Mouse (Mus musculus) neural tube, embryonic 14.5 days (tissue): ENCODE data around the gene D8Ertd738e. TPM values are rescaled to one million over a fixed set of nuclear protein-coding genes. Genes with fewer than 3 reads are reported as not detected.
A peak's percentile ranks its signal among the peaks of the same experiment; 100 is the strongest.

Experiments used
- ATAC-seq: fragments of 200-750 bp; cut with Nextera tagmentation; 2 replicates; pipeline ENCODE4 v1.8.0; 2017; ENCODE audit warnings: low read depth, mild to moderate bottlenecking, moderate TSS enrichment, moderate library complexity
- H3K27ac ChIP-seq: fragments of 300-500 bp; sonication (generic); 2 replicates; pipeline ENCODE4 v1.5.1; 2014; ENCODE audit warnings: low read depth, mild to moderate bottlenecking, control low read depth, low read length, moderate library complexity, mixed read lengths
- H3K27me3 ChIP-seq: fragments of 300-500 bp; sonication (generic); 2 replicates; pipeline ENCODE4 v1.6.1; 2014; ENCODE audit warnings: low read length; ENCODE audit not compliant: control insufficient read depth, insufficient read depth
- H3K36me3 ChIP-seq: fragments of 300-500 bp; sonication (generic); 2 replicates; pipeline ENCODE4 v1.6.1; 2014; ENCODE audit warnings: low read length, mixed read lengths; ENCODE audit not compliant: control insufficient read depth, insufficient read depth
- H3K4me1 ChIP-seq: fragments of 300-500 bp; sonication (generic); 2 replicates; pipeline ENCODE4 v1.6.1; 2014; ENCODE audit warnings: low read length; ENCODE audit not compliant: control insufficient read depth, insufficient read depth
- H3K4me2 ChIP-seq: fragments of 300-500 bp; sonication (generic); 2 replicates; pipeline ENCODE4 v1.6.1; 2014; ENCODE audit warnings: mild to moderate bottlenecking, low read depth, low read length, control low read depth
- H3K4me3 ChIP-seq: fragments of 300-500 bp; sonication (generic); 2 replicates; pipeline ENCODE4 v1.5.1; 2014; ENCODE audit warnings: low read depth, low read length, control low read depth, mixed read lengths
- H3K9ac ChIP-seq: fragments of 300-500 bp; sonication (generic); replicated peaks from 2 replicates; pipeline ENCODE4 v1.6.1; 2014; ENCODE audit warnings: low read depth, mild to moderate bottlenecking, control low read depth, low read length, mixed read lengths
- H3K9me3 ChIP-seq: fragments of 300-500 bp; sonication (generic); 2 replicates; pipeline ENCODE4 v1.6.1; 2016; ENCODE audit warnings: low read length; ENCODE audit not compliant: control insufficient read depth
- WGBS: fragments of 180-500 bp; shearing (Covaris S2); extraction: QIAGEN DNeasy Blood & Tissue Kit; methylation state at CpG from one replicate; pipeline ENCODE4 v1.1.7; 2014; 5-methylcytosine and 5-hydroxymethylcytosine counted together
- polyA plus RNA-seq: library from polyadenylated mRNA; unstranded; fragments of >200 nt; fragmentation: Nextera tagmentation; extraction: Ambion mirVana; gene quantifications from 2 replicates; pipeline ENCODE4 v1.2.1, GENCODE M21; 2014

The D8Ertd738e gene
- polyA plus RNA-seq, 1 experiment from 2014 or later: 294 TPM

- H3K4me2 ChIP-seq: no peak overlapping the region
- H3K4me1 ChIP-seq: peaks cover 6% of the 10 kb centered on the region; the same call in 1 of the 2 replicates
- 85% methylated on average over 3 of the region's 3 CpGs for whole genome bisulfite sequencing
- H3K9me3 ChIP-seq: no peaks in the 10 kb centered on the region
- H3K27me3 ChIP-seq: no peaks in the 10 kb centered on the region
- no peak overlapping the region for H3K9ac ChIP-seq
- H3K4me3 ChIP-seq: no peak overlapping the region
- no peak for ATAC-seq
- no peaks in the 10 kb centered on the region for H3K36me3 ChIP-seq
- H3K27ac ChIP-seq: no peak overlapping the region
These were observed 24.4 kb upstream of the D8Ertd738e start for GRCm38 (mm10) chr8:84273968-84274367.

DNA sequence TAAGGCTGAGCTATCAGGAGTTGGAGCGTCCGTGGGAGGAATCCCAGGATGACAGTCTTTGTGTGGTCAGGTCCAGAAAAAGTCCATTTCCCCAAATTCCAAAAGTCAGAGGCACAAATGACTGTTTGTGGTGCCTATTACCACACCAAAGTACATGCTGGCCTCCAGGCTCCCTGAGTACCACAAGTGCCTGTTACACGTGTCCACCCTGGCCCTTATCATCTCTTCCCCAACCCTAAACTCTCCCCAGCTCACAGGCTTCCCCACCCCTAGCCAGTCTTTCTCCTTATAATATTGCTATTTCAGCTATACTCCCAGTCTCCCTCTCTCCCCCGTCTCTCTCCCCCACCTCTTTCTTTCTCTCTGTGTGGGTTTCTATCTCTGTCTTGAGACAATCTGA is 22.8 kb upstream of the D8Ertd738e start:
- Histone ChIP-seq H3K27ac (no peak overlapping the region), H3K36me3 (no peaks in the 10 kb centered on the region; the same call in 1 of the 2 replicates), H3K9me3 (no peaks in the 10 kb centered on the region), H3K27me3 (no peaks in the 10 kb centered on the region), H3K9ac (no peak overlapping the region), H3K4me3 (no peak overlapping the region), H3K4me2 (no peak overlapping the region), H3K4me1 (peaks cover 6% of the 10 kb centered on the region; the same call in 1 of the 2 replicates)
- WGBS: 91% methylated on average over 4 of the region's 4 CpGs
- ATAC-seq: no peak

DNA sequence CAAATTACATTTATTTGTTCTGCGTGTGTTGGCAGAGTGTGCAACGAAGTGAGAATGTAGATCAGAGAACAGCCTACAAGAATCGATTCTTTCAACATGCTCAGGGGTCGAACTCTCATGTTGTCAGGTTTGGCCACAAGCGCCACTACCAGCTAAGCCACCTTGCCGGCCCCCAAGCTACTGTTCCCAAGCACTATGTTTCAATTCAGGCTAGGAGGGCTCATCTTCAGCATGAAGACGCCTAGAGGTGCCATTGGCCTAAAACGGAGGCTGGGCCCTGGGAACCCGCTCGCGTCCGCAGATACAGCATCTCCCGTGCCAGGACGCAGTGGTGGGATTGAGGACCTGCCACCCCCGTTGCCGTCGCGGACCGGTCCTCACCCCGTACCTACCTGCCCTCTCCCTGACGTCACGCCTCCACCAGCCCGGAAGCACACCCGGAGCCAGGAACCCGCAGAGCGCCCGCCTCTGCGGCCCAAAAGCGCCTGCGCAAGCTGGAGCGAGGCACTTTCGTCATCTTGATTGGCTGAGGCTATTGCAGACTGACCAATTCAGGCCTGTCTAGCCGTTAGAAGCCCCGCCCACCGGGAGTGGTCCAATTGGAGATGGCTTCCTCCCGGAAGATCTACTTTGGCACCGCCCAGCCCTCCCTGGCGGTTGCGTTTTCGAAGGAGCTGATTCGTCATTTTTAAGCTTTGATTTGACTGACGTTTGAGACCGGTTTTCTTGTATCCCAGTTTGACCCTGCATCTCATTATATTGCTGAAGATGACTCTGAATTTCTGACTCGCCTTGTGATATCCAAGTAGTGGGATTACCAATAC is 20.6 kb upstream of the D8Ertd738e start, which contains the start of gene Ccdc130:
Ccdc130 (minus strand) TSS at position 431 of the 824 bp plus-strand sequence.
- Histone ChIP-seq H3K4me1 (peaks cover 6% of the 10 kb centered on the region; the same call in 1 of the 2 replicates), H3K27me3 (no peaks in the 10 kb centered on the region), H3K4me2 (peak within 1 kb of the TSS; percentile 83), H3K9me3 (no peaks in the 10 kb centered on the region), H3K36me3 (peaks cover 4% of the 10 kb centered on the region; the same call in 1 of the 2 replicates), H3K9ac (peak within 1 kb of the TSS; percentile 87), H3K4me3 (peak within 1 kb of the TSS; percentile 75), H3K27ac (peak within 1 kb of the TSS; percentile 73)
- ATAC-seq: peak; percentile 99
- WGBS: under 1% methylated on average over 44 of the region's 44 CpGs

- no peaks in the 10 kb centered on the region for H3K9me3 ChIP-seq
- H3K9ac ChIP-seq: no peak overlapping the region
- H3K27me3 ChIP-seq: no peaks in the 10 kb centered on the region
- no peak for ATAC-seq
- no peak overlapping the region for H3K27ac ChIP-seq
- peaks cover 8% of the 10 kb centered on the region for H3K4me1 ChIP-seq
- no peak overlapping the region for H3K4me2 ChIP-seq
- H3K36me3 ChIP-seq: peaks cover 48% of the 10 kb centered on the region
- 94% methylated on average over 4 of the region's 4 CpGs for WGBS
- H3K4me3 ChIP-seq: no peak overlapping the region
These were observed 11.6 kb upstream of the D8Ertd738e start for GRCm38 (mm10) chr8:84261098-84261497.

GRCm38 (mm10) chr8:84256822-84257610 is 7.5 kb upstream of the D8Ertd738e start, which contains the start of gene Mri1:
TSS of gene Mri1 (minus strand) at chr8:84257326.
- Histone ChIP-seq H3K27me3 (no peaks in the 10 kb centered on the region), H3K27ac (peak within 1 kb of the TSS; percentile 87), H3K9me3 (no peaks in the 10 kb centered on the region), H3K36me3 (peaks cover 47% of the 10 kb centered on the region), H3K4me1 (peaks cover 10% of the 10 kb centered on the region), H3K4me3 (peak within 1 kb of the TSS; percentile 72), H3K4me2 (peak within 1 kb of the TSS; percentile 91), H3K9ac (peak within 1 kb of the TSS; percentile 82)
- under 1% methylated on average over 63 of the region's 64 CpGs for WGBS
- peak; percentile 89 for ATAC-seq

DNA sequence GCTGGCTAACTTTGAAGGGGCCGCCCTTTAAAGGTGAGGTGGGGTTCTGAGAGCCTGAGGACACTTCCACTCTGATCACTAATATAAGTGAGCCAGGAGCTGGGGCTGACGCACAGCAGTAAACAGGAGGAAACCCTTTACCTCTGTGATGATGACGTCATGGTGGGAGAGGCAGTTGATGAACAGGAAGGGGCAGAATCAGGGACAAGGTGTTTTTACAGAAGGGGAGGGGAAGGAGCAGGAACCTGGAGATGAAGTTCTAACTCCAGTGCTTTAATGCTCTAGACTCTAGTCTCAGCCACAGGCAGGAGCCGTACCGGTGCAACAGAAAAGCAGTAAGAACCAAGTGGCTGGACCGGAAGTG is 6.9 kb upstream of the D8Ertd738e start:
- H3K4me3 ChIP-seq: peak overlapping the region; percentile 72
- H3K9me3 ChIP-seq: no peaks in the 10 kb centered on the region
- peak overlapping the region; percentile 87 for H3K27ac ChIP-seq
- WGBS: 12% methylated on average over 6 of the region's 6 CpGs
- peak overlapping the region; percentile 91 for H3K4me2 ChIP-seq
- H3K36me3 ChIP-seq: peaks cover 42% of the 10 kb centered on the region
- peaks cover 10% of the 10 kb centered on the region for H3K4me1 ChIP-seq
- no peaks in the 10 kb centered on the region for H3K27me3 ChIP-seq
- H3K9ac ChIP-seq: peak overlapping the region; percentile 82
- ATAC-seq: peak; percentile 36

DNA sequence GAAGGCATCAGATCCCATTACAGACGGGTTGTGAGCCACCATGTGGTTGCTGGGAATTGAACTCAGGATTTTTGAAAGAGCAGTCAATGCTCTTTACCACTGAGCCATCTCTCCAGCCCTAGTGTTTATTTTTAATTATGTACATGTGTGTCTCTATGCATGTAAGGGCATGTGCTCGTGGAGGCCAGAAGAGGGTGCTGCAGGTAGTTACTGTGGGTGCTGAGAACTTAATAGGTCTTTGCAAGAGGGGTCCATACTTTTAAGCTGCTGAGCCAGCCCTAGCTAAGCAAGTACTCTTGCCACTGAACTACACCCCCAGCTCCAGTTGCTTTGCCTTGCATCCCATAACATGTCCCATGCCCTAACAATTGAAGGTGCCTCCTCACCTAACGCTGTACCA is 6.3 kb upstream of the D8Ertd738e start:
- H3K4me2 ChIP-seq: peak overlapping the region; percentile 91
- peaks cover 42% of the 10 kb centered on the region for H3K36me3 ChIP-seq
- peaks cover 10% of the 10 kb centered on the region for H3K4me1 ChIP-seq
- H3K27ac ChIP-seq: no peak overlapping the region
- no peak; the same call in 1 of the 2 replicates for ATAC-seq
- 86% methylated on average over 3 of the region's 3 CpGs for WGBS
- H3K9me3 ChIP-seq: no peaks in the 10 kb centered on the region
- H3K27me3 ChIP-seq: no peaks in the 10 kb centered on the region
- H3K9ac ChIP-seq: no peak overlapping the region
- peak overlapping the region; percentile 72 for H3K4me3 ChIP-seq

GRCm38 (mm10) chr8:84241821-84242220 is 7.7 kb downstream of the D8Ertd738e start:
- peaks cover 6% of the 10 kb centered on the region for H3K4me1 ChIP-seq
- H3K36me3 ChIP-seq: peaks cover 25% of the 10 kb centered on the region
- 56% methylated on average over 2 of the region's 2 CpGs for WGBS
- H3K4me3 ChIP-seq: no peak overlapping the region
- no peaks in the 10 kb centered on the region for H3K27me3 ChIP-seq
- H3K27ac ChIP-seq: no peak overlapping the region
- H3K9ac ChIP-seq: no peak overlapping the region
- H3K4me2 ChIP-seq: no peak overlapping the region
- no peak for ATAC-seq
- H3K9me3 ChIP-seq: no peaks in the 10 kb centered on the region
